8 mouse cellular contexts compared by ENCODE assay signal in the genomic region with DNA sequence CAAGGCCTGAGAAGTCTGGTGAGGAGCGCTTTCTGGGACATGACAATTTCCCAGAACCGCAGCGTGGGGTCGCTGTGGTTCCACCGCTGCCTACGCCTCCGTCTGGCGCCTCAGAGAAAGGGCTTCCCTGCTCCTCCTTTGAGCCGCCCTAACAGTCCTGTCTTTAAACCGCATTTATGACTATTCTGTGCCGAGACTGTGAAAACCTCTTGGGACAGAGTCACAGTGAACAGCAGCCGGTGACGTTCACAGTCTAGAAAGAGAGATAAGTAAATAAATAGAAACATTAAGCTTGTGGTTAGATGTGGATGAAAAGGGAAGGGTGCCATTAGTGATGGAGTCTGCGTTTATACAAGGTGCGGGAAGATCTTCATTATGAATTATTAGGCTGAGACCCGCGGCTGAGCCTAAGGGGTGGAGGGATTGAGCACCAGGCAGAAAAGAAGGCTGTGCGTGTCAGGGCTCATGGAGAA. TPM values are rescaled to one million over a fixed set of nuclear protein-coding genes. Genes with fewer than 3 reads are reported as not detected.
DNase-seq lines count a peak whose midpoint lies in the region; ATAC-seq lines count a peak whose summit lies in the region.

No protein-coding gene starts in this region.

- H3K36me3 ChIP-seq in hindbrain, embryonic 15.5 days = no peaks in the 10 kb centered on the region

- peak overlapping the region; percentile 39 for H3K4me3 ChIP-seq in hindbrain, embryonic 15.5 days

- no peaks in the 10 kb centered on the region for H3K27me3 ChIP-seq in hindbrain, embryonic 15.5 days

- H3K9ac ChIP-seq in hindbrain, embryonic 15.5 days = peak overlapping the region; percentile 49

- H3K27ac ChIP-seq in hindbrain, embryonic 15.5 days (replicated peaks) = peak overlapping the region; percentile 81

- 3% methylated on average over 18 of the region's 18 CpGs for WGBS in hindbrain, embryonic 15.5 days

- H3K9me3 ChIP-seq in hindbrain, embryonic 15.5 days = no peaks in the 10 kb centered on the region

- DNase-seq in heart, adult 11 months = peak; percentile 87
- no peak for DNase-seq in heart, postnatal 25 days (ENCODE audit: low spot score)
- DNase-seq in cerebellum, adult 9-10 months = peak; percentile 72
- DNase-seq in frontal cortex, adult 2 months (ENCODE audit: extremely low spot score in 1 of 2, low spot score in 1 of 2) = peak; percentile 33 to 78
- peak; percentile 74 to 77 for DNase-seq in left cerebral cortex, postnatal 14 days (ENCODE audit: low spot score in 2 of 2)
- peak; percentile 44 to 46 for DNase-seq in right cerebral cortex, postnatal 36 days (ENCODE audit: low spot score in 2 of 2)

- intact Hi-C loops in heart, postnatal 25 days (cut with DNase I) = loop anchor here (2.0 to 10.0 kb wide), 5 partner anchors 137 to 599 kb away; no protein-coding TSS in a partner anchor
- intact Hi-C loops in left cerebral cortex, postnatal 14 days (cut with DNase I) = loop anchor here (1.0 to 10.0 kb wide), 6 partner anchors 57 to 569 kb away; partner anchors contain the start of gene Ssx2ip

- peak; percentile 88 for ATAC-seq in hindbrain, embryonic 15.5 days (ENCODE audit: low FRiP score, low read depth)
- ATAC-seq in megakaryocyte-erythroid progenitor cell, adult 5-6 weeks (replicated peaks; ENCODE audit: low FRiP score, low TSS enrichment, poor library complexity, severe bottlenecking) = peak; percentile 91

- peak overlapping the region; percentile 57 for H3K4me2 ChIP-seq in hindbrain, embryonic 15.5 days

- peaks cover 34% of the 10 kb centered on the region for H3K4me1 ChIP-seq in hindbrain, embryonic 15.5 days (replicated peaks)

RNA-seq across cellular contexts. Expression of gene Ssx2ip, which starts 59.1 kb away (rescaled TPM):
- 10 to 100 TPM; 12.4 to 12.5 TPM for total RNA-seq in heart, postnatal 25 days (2021)
- polyA plus RNA-seq in frontal cortex, adult 2 months (2012; rRNA removed) = 38.1 and 38.9 TPM in 2 replicates
- 17.0 and 18.0 TPM in 2 replicates for polyA plus RNA-seq in hindbrain, embryonic 15.5 days (2015; fragmentation: Nextera tagmentation; extraction: Ambion mirVana)
- 100 to 1,000 TPM; 121 to 126 TPM for total RNA-seq in left cerebral cortex, postnatal 14 days (2021)
- 45.3 and 50.0 TPM in 2 replicates for total RNA-seq in megakaryocyte-erythroid progenitor cell, adult 5-6 weeks (2014; fragmentation: Nextera tagmentation)
- total RNA-seq in megakaryocyte-erythroid progenitor cell, adult 5-6 weeks (2017) = 69.2 and 73.8 TPM in 2 replicates
